Mouse (Mus musculus): ENCODE data around the gene Utrn.

DNA sequence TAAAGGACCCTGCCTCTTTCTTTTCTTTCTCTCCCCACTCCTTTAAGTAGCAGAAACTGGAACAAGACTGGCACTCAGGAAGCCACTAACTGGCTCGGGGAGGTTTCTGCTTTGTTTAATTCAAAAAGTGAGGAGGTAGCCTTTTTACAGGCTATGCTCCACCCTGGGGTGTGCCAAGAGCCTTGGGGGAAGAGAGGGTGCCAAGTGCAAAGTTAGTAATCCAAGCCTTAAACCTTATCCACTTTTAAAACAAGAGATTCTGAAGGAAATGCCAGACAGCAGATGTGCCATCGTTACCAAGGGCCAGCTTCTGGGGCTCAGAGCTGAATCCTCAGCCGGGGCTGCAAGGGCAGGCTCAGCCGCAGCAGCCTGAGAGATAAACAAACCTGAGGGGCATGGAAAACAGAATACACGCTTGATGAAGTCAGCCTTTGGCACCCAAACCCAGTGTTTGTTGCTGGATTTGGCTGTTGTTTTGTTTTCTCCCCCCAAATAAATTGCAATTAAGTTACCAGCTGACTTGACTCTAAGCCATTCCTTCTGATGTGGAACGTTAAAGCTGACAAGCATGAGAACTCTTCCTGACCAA is 322.0 kb downstream of the Utrn start:
- no peak for TF ChIP-seq CTCF (IDR thresholded peaks at IDR 0.05; ENCODE audit: low read depth)
- TF ChIP-seq EP300 (IDR thresholded peaks at IDR 0.05; ENCODE audit: low read depth) = no peak
